Mouse (Mus musculus) liver, embryonic 16.5 days (tissue): Measurements from ENCODE around the gene Gm11127. TPM values are rescaled to one million over a fixed set of nuclear protein-coding genes. Genes with fewer than 3 reads are reported as not detected.
"Not testable (repeated sequence)": the region's sequence is repeated elsewhere in the genome, so short reads cannot be mapped to it uniquely, and the experiment has no call there.

Experiments
- ATAC-seq: fragments of 200-750 bp; cut with Nextera tagmentation; 2 replicates; pipeline ENCODE4 v1.8.0; 2017; ENCODE audit warnings: low read depth, mild to moderate bottlenecking, moderate number of reproducible peaks, moderate library complexity
- H3K27ac ChIP-seq: fragments of 300-500 bp; sonication (generic); 2 replicates; pipeline ENCODE4 v1.5.1; 2014; ENCODE audit warnings: mild to moderate bottlenecking, low read length
- H3K27me3 ChIP-seq: fragments of 300-500 bp; sonication (generic); 2 replicates; pipeline ENCODE4 v1.6.1; 2014; ENCODE audit warnings: low read depth, low read length, mixed read lengths; ENCODE audit not compliant: control insufficient read depth, insufficient read depth
- H3K36me3 ChIP-seq: fragments of 300-500 bp; sonication (generic); 2 replicates; pipeline ENCODE4 v1.6.1; 2014; ENCODE audit warnings: mild to moderate bottlenecking; ENCODE audit not compliant: control insufficient read depth, insufficient read depth
- H3K4me1 ChIP-seq: fragments of 300-500 bp; sonication (generic); 2 replicates; pipeline ENCODE4 v1.6.1; 2014; ENCODE audit warnings: low read depth, low read length, mixed read lengths; ENCODE audit not compliant: control insufficient read depth
- H3K4me2 ChIP-seq: fragments of 300-500 bp; sonication (generic); 2 replicates; pipeline ENCODE4 v1.6.1; 2014; ENCODE audit warnings: low read depth, low read length, mixed read lengths
- H3K4me3 ChIP-seq: fragments of 300-500 bp; sonication (generic); 2 replicates; pipeline ENCODE4 v1.5.1; 2014; ENCODE audit warnings: low read depth, mild to moderate bottlenecking, low read length
- H3K9ac ChIP-seq: fragments of 300-500 bp; sonication (generic); 2 replicates; pipeline ENCODE4 v1.6.1; 2014; ENCODE audit warnings: low read depth, low read length
- H3K9me3 ChIP-seq: fragments of 300-500 bp; sonication (generic); replicated peaks from 2 replicates; pipeline ENCODE4 v1.6.1; 2016; ENCODE audit warnings: low read length; ENCODE audit not compliant: control insufficient read depth
- WGBS: fragments of 180-500 bp; shearing (Covaris S2); extraction: QIAGEN DNeasy Blood & Tissue Kit; methylation state at CpG from one replicate; pipeline ENCODE4 v1.1.7; 2014; ENCODE audit not compliant: insufficient replicate concordance; 5-methylcytosine and 5-hydroxymethylcytosine counted together
- polyA plus RNA-seq: library from polyadenylated mRNA; unstranded; fragments of >200 nt; fragmentation: Nextera tagmentation; extraction: Ambion mirVana; gene quantifications from 2 replicates; pipeline ENCODE4 v1.2.1, GENCODE M21; 2015

Gm11127 gene
- 0.20 TPM in 1 of 2 replicates, not detected in the other for polyA plus RNA-seq

DNA sequence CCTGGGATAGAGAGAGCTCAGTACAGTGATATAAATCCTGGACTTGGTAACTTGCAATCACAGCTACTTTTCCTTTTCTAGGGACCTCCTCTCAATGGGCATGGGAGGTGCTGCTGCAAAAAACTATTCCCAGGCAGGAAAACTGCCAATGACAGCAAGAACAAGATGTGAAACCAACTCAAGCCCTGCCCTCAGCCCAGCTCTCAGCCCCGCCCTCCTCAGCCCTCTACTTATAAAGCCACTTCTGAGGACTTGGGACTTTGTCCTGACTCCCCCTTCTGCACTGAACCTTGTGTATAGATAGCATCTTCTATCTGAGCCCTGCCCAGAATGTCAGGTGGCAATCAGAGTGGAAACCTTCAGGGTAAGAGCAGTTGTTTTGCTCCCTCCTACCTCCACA, at the start of gene Gm11127:
Gene Gm11127, minus strand, starts transcription at position 10 of the 400 bp plus-strand sequence.
- not testable (repeated sequence) for ATAC-seq

DNA sequence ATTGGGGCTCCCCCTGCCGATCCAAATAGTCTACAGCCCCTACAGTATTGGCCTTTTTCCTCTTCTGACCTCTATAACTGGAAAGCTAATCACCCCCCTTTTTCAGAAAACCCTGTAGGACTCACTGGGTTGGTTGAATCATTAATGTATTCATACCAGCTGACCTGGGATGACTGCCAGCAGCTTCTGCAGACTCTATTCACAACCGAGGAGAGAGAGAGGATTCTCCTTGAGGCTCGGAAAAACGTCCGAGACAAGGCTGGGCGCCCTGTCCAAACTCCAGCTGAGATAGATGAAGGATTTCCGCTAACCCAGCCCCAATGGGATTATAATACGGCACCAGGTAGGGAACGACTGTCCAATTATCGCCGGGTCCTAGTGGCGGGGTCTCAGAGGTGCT, 43.9 kb upstream of the Gm11127 start:
- H3K9me3 ChIP-seq, H3K4me1 ChIP-seq, H3K9ac ChIP-seq, H3K36me3 ChIP-seq, H3K27ac ChIP-seq, ATAC-seq, H3K4me3 ChIP-seq, H3K4me2 ChIP-seq, H3K27me3 ChIP-seq: not testable (repeated sequence)
- 82% methylated on average over 11 of the region's 12 CpGs for WGBS

More for the DNA sequence above, at the start of gene Gm11127:
- H3K4me3 ChIP-seq, H3K27me3 ChIP-seq, H3K4me1 ChIP-seq, H3K4me2 ChIP-seq, H3K9me3 ChIP-seq, H3K9ac ChIP-seq, H3K27ac ChIP-seq, H3K36me3 ChIP-seq: not testable (repeated sequence)
- WGBS: 65% methylated on average over 1 of the region's 1 CpGs

DNA sequence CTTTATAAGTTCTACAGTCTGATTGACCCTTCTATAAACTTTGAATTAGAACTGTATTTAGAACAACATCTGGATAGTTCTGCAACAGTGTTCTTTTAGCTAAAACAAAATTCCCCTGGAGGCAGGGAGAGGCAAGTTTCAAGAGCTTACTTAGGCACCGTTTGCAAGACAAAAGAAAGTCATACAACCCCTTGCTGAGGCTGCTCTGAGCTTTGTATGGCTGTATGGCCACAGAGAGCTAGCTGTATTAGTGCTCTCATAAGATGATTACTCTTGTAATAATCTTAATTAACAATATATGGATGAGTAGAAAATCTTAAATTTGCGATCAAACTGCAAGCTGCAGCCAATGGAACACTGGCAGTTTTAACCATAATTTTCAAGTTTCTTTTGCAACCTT, 41.4 kb upstream of the Gm11127 start:
- not testable (repeated sequence) for H3K4me3 ChIP-seq, H3K4me2 ChIP-seq, H3K27ac ChIP-seq, H3K4me1 ChIP-seq, H3K36me3 ChIP-seq, ATAC-seq, H3K27me3 ChIP-seq, H3K9ac ChIP-seq, H3K9me3 ChIP-seq
- 43% methylated on average over 2 of the region's 2 CpGs for WGBS

DNA sequence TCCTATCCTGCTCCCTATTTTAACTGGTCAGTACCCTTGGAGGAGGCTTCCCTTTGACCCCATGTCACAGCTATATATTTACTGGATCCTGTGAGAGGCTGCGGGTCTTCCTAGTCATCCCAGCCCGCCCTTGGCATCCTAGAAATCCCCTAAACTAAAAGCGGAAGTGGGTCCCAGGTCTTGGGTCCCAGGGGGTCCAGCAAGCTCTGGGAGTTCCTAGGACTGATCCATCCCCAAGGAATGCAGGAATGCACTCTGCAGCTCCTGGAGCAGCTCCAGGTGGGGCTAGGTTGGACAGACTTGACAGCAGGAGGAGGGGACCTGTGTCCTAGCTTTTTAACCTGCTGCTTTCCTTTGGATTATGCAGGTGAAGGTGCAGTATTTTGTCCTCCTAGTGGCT, 35.8 kb upstream of the Gm11127 start:
- Histone ChIP-seq H3K4me3 (no peak overlapping the region), H3K4me1 (no peaks in the 10 kb centered on the region), H3K9ac (no peak overlapping the region), H3K9me3 (no peaks in the 10 kb centered on the region), H3K36me3 (no peaks in the 10 kb centered on the region), H3K4me2 (no peak overlapping the region), H3K27me3 (no peaks in the 10 kb centered on the region), H3K27ac (no peak overlapping the region)
- no peak for ATAC-seq
- WGBS: 19% methylated on average over 3 of the region's 3 CpGs

DNA sequence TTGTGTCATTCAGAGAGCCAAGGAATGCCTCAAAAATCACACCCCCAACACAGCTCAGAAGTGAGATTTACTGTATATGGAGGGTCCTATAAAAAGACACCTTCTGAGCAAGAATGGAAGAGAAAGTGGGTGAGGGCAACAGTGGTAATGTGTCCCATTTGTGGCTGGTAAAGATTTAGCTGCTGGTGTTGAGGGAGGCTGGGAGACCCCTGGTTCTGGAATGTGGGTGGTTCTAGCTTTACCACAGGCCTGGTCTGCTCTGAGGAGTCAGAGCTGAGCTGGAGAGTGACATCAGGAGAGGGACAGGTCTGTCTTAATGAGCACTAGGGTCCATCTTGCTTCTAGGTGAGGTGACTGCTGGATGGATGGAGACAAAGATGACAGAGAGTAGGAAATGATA, 34.3 kb upstream of the Gm11127 start:
- H3K27me3 ChIP-seq, H3K9me3 ChIP-seq, H3K27ac ChIP-seq, H3K36me3 ChIP-seq, H3K4me1 ChIP-seq, ATAC-seq, H3K4me3 ChIP-seq, H3K9ac ChIP-seq, H3K4me2 ChIP-seq: not testable (repeated sequence)

GRCm38 (mm10) chr17:36091933-36092332, 33.8 kb upstream of the Gm11127 start:
- not testable (repeated sequence) for H3K4me1 ChIP-seq, H3K9ac ChIP-seq, H3K27ac ChIP-seq, H3K4me2 ChIP-seq, H3K9me3 ChIP-seq, H3K27me3 ChIP-seq, H3K36me3 ChIP-seq, ATAC-seq, H3K4me3 ChIP-seq
- WGBS: no CpG with 5 or more reads among the region's 2 CpGs

- H3K4me1 ChIP-seq, H3K9ac ChIP-seq, H3K4me3 ChIP-seq, ATAC-seq, H3K9me3 ChIP-seq, H3K4me2 ChIP-seq, H3K27ac ChIP-seq, H3K36me3 ChIP-seq: not testable (repeated sequence)
- peaks cover 30% of the 10 kb centered on the region for H3K27me3 ChIP-seq
- WGBS: 31% methylated on average over 1 of the region's 1 CpGs
Measured at GRCm38 (mm10) chr17:36085976-36086375, 27.8 kb upstream of the Gm11127 start.

DNA sequence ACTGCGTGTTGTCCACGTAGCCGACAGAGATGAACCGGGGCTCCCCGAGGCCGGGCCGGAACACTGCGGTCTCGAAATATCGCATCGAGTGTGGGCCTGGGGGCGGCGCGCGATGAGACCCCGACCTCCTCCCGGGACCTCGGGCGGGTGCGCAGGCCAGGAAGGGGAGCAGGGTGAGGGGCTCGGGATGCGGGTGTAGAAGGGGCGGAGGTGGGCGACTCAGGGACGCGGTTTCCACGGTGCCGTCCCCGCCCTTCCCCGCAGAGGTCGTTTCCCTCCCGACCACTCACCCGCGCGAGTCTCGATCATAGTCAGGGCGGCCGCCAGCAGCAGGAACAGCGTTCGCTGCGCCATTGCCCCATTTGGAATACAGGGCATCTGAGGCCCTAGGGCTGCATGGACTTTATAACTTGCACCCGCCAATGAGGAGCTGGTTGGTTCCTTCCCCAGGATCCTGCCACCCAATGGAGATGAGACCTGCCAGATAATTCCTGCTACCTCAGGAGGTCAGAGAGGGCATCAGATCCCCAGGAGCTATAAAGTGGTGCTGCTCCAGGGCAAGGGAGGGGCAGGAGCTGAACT, 25.8 kb upstream of the Gm11127 start:
- H3K9ac ChIP-seq: no peak overlapping the region
- peak overlapping the region; percentile 75 for H3K4me2 ChIP-seq
- ATAC-seq: no peak
- H3K4me3 ChIP-seq: peak overlapping the region; percentile 60
- WGBS: under 1% methylated on average over 42 of the region's 42 CpGs
- no peaks in the 10 kb centered on the region for H3K9me3 ChIP-seq
- no peaks in the 10 kb centered on the region for H3K36me3 ChIP-seq
- H3K4me1 ChIP-seq: peaks cover 5% of the 10 kb centered on the region; the same call in 1 of the 2 replicates
- no peak overlapping the region for H3K27ac ChIP-seq
- H3K27me3 ChIP-seq: peaks cover 30% of the 10 kb centered on the region

- Histone ChIP-seq H3K27me3 (peaks cover 30% of the 10 kb centered on the region), H3K4me2 (peak overlapping the region; percentile 75), H3K27ac (no peak overlapping the region), H3K9me3 (no peaks in the 10 kb centered on the region), H3K4me3 (peak overlapping the region; percentile 60), H3K36me3 (no peaks in the 10 kb centered on the region), H3K9ac (no peak overlapping the region), H3K4me1 (peaks cover 5% of the 10 kb centered on the region; the same call in 1 of the 2 replicates)
- peak; percentile 53; the same call in 1 of the 2 replicates for ATAC-seq
- WGBS: under 1% methylated on average over 46 of the region's 46 CpGs
Measured at GRCm38 (mm10) chr17:36083266-36083869, 25.2 kb upstream of the Gm11127 start.
